Mouse (Mus musculus) thymus, postnatal 14 days (tissue): ENCODE data around the gene Tpo.

Source experiments
- DNase-seq: peaks from one replicate; pipeline ENCODE4 v3.0.0; 2021

The Tpo gene

GRCm38 (mm10) chr12:30008741-30009140 lies 123.7 kb downstream of the Tpo start:
- no peak for DNase-seq

GRCm38 (mm10) chr12:30006586-30006985 lies 125.8 kb downstream of the Tpo start:
- DNase-seq: no peak
